Mouse (Mus musculus): ENCODE results near the gene Rab11fip3.

DNA sequence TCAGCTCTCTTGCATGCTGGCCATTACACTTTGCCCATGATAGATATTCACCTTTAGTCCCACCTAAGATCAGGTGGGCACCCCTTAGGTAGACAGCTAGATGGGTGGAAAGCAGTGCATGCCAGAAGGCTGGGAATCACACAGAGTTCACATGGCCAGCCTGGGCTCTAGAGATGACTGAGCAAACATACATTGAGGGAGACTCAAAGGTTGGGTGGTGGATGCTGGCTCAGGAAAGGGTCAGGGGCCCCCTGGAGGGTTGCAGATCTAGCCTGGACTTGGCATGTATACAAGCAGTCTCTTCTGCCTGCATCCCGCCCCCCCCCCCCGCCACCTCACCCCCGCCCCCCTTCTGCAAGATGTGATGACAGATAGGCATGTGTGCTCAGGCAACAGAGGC is 118.6 kb downstream of the Rab11fip3 start:
- TF ChIP-seq CTCF (IDR thresholded peaks at IDR 0.05; ENCODE audit: low read depth) = no peak
- TF ChIP-seq EP300 (optimal IDR thresholded peaks at IDR 0.05) = no peak
